Mouse (Mus musculus): ENCODE measurements around the gene Actn2. TPM values are rescaled to one million over a fixed set of nuclear protein-coding genes. Genes with fewer than 3 reads are reported as not detected.
A peak's percentile ranks its signal among the peaks of the same experiment; 100 is the strongest.

The Actn2 gene
- total RNA-seq, 2 experiments from 2014 or later, result 11.7 to 15.5 TPM

GRCm38 (mm10) chr13:12311371-12311770 lies 29.2 kb downstream of the Actn2 start:
- no peak for DNase-seq (ENCODE audit: extremely low spot score in 1 of 2, low spot score in 2 of 2)
- Histone ChIP-seq H3K4me3 (no peak overlapping the region), H3K27ac (no peak overlapping the region)
- TF ChIP-seq CTCF (IDR thresholded peaks at IDR 0.05), result no peak
- intact Hi-C loops (cut with DNase I), result no loop called here

GRCm38 (mm10) chr13:12309446-12309845 lies 31.1 kb downstream of the Actn2 start:
- H3K4me3 ChIP-seq, result no peak overlapping the region
- intact Hi-C loops (cut with DNase I), result no loop called here
- DNase-seq (ENCODE audit: extremely low spot score in 1 of 2, low spot score in 2 of 2), result no peak
- no peak for TF ChIP-seq CTCF (IDR thresholded peaks at IDR 0.05)
- no peak overlapping the region for H3K27ac ChIP-seq

- intact Hi-C loops (cut with DNase I), result no loop called here
- Histone ChIP-seq H3K4me3 (no peak overlapping the region), H3K27ac (no peak overlapping the region)
- TF ChIP-seq CTCF (IDR thresholded peaks at IDR 0.05), result no peak
- no peak for DNase-seq (ENCODE audit: extremely low spot score in 1 of 2, low spot score in 2 of 2)
These were observed 31.7 kb downstream of the Actn2 start for GRCm38 (mm10) chr13:12308878-12309277.

- intact Hi-C loops (cut with DNase I), result no loop called here
- Histone ChIP-seq H3K27ac (no peak overlapping the region), H3K4me3 (no peak overlapping the region)
- no peak for TF ChIP-seq CTCF (IDR thresholded peaks at IDR 0.05)
- no peak for DNase-seq (ENCODE audit: extremely low spot score in 1 of 2, low spot score in 2 of 2)
These were observed 32.1 kb downstream of the Actn2 start for GRCm38 (mm10) chr13:12308473-12308872.

- no peak overlapping the region for H3K4me3 ChIP-seq
- no peak for DNase-seq (ENCODE audit: extremely low spot score in 1 of 2, low spot score in 2 of 2)
- no peak overlapping the region for H3K27ac ChIP-seq
- no peak for TF ChIP-seq CTCF (IDR thresholded peaks at IDR 0.05)
- intact Hi-C loops (cut with DNase I), result no loop called here
These were observed 33.3 kb downstream of the Actn2 start for GRCm38 (mm10) chr13:12307286-12307685.

- intact Hi-C loops (cut with DNase I), result no loop called here
- DNase-seq (ENCODE audit: extremely low spot score in 1 of 2, low spot score in 2 of 2), result no peak
- no peak overlapping the region for H3K4me3 ChIP-seq
- TF ChIP-seq CTCF (IDR thresholded peaks at IDR 0.05), result no peak
- no peak overlapping the region for H3K27ac ChIP-seq
These were observed 35.0 kb downstream of the Actn2 start for GRCm38 (mm10) chr13:12305540-12305939.

GRCm38 (mm10) chr13:12304991-12305390 lies 35.6 kb downstream of the Actn2 start:
- TF ChIP-seq CTCF (IDR thresholded peaks at IDR 0.05), result no peak
- no peak overlapping the region for H3K4me3 ChIP-seq
- intact Hi-C loops (cut with DNase I), result no loop called here
- DNase-seq (ENCODE audit: extremely low spot score in 1 of 2, low spot score in 2 of 2), result no peak
- H3K27ac ChIP-seq, result no peak overlapping the region

GRCm38 (mm10) chr13:12297777-12298176 lies 42.8 kb downstream of the Actn2 start:
- H3K27ac ChIP-seq, result no peak overlapping the region
- TF ChIP-seq CTCF (IDR thresholded peaks at IDR 0.05), result no peak
- intact Hi-C loops (cut with DNase I), result no loop called here

GRCm38 (mm10) chr13:12296701-12297100 lies 43.9 kb downstream of the Actn2 start:
- H3K4me3 ChIP-seq, result no peak overlapping the region
- peak; percentile 74 for TF ChIP-seq CTCF (IDR thresholded peaks at IDR 0.05)
- peak; percentile 28 to 34 for DNase-seq (ENCODE audit: extremely low spot score in 1 of 2, low spot score in 2 of 2)
- intact Hi-C loops (cut with DNase I), result loop anchor here (1.0 kb wide), 1 partner anchor 90 kb away; no protein-coding TSS in a partner anchor
- H3K27ac ChIP-seq, result no peak overlapping the region

More at GRCm38 (mm10) chr13:12297777-12298176, 42.8 kb downstream of the Actn2 start:
- H3K4me3 ChIP-seq, result no peak overlapping the region
- DNase-seq (ENCODE audit: extremely low spot score in 1 of 2, low spot score in 2 of 2), result no peak

GRCm38 (mm10) chr13:12293810-12294209 lies 46.8 kb downstream of the Actn2 start:
- no peak for TF ChIP-seq CTCF (IDR thresholded peaks at IDR 0.05)
- intact Hi-C loops (cut with DNase I), result no loop called here

GRCm38 (mm10) chr13:12290700-12291099 lies 49.9 kb downstream of the Actn2 start:
- no peak for TF ChIP-seq CTCF (IDR thresholded peaks at IDR 0.05)
- intact Hi-C loops (cut with DNase I), result no loop called here
- Histone ChIP-seq H3K27ac (no peak overlapping the region), H3K4me3 (no peak overlapping the region)
- no peak for DNase-seq (ENCODE audit: extremely low spot score in 1 of 2, low spot score in 2 of 2)

More at GRCm38 (mm10) chr13:12293810-12294209, 46.8 kb downstream of the Actn2 start:
- H3K4me3 ChIP-seq, result no peak overlapping the region
- DNase-seq (ENCODE audit: extremely low spot score in 1 of 2, low spot score in 2 of 2), result no peak
- no peak overlapping the region for H3K27ac ChIP-seq

- intact Hi-C loops (cut with DNase I), result no loop called here
- DNase-seq (ENCODE audit: extremely low spot score in 1 of 2, low spot score in 2 of 2), result no peak
- no peak overlapping the region for H3K27ac ChIP-seq
- no peak for TF ChIP-seq CTCF (IDR thresholded peaks at IDR 0.05)
- H3K4me3 ChIP-seq, result no peak overlapping the region
These were observed 56.0 kb downstream of the Actn2 start for GRCm38 (mm10) chr13:12284528-12284927.

- H3K27ac ChIP-seq, result no peak overlapping the region
- TF ChIP-seq CTCF (IDR thresholded peaks at IDR 0.05), result no peak
- no peak overlapping the region for H3K4me3 ChIP-seq
- DNase-seq (ENCODE audit: extremely low spot score in 1 of 2, low spot score in 2 of 2), result no peak
- intact Hi-C loops (cut with DNase I), result no loop called here
These were observed 56.7 kb downstream of the Actn2 start for GRCm38 (mm10) chr13:12283826-12284225.

Measured in left cerebral cortex, adult 2 months (tissue).